Mouse (Mus musculus) stomach, postnatal 0 days (tissue): ENCODE measurements around the gene Sgsm3. TPM values are rescaled to one million over a fixed set of nuclear protein-coding genes. Genes with fewer than 3 reads are reported as not detected.

Experiments
- ATAC-seq: fragments of 200-750 bp; cut with Nextera tagmentation; 2 replicates; pipeline ENCODE4 v1.8.0; 2017; ENCODE audit not compliant: low FRiP score, low TSS enrichment
- DNase-seq: peaks from one replicate; pipeline ENCODE4 v3.0.0-alpha.2; 2016; ENCODE audit warnings: low spot score
- H3K27ac ChIP-seq: fragments of 300-500 bp; sonication (generic); replicated peaks from 2 replicates; pipeline ENCODE4 v1.5.1; 2014; ENCODE audit warnings: mild to moderate bottlenecking, control low read depth
- H3K27me3 ChIP-seq: fragments of 300-500 bp; sonication (generic); 2 replicates; pipeline ENCODE4 v1.6.1; 2014; ENCODE audit warnings: low read length; ENCODE audit not compliant: control insufficient read depth, insufficient read depth
- H3K36me3 ChIP-seq: fragments of 300-500 bp; sonication (generic); 2 replicates; pipeline ENCODE4 v1.6.1; 2014; ENCODE audit warnings: low read length, mixed read lengths; ENCODE audit not compliant: control insufficient read depth, insufficient read depth
- H3K4me1 ChIP-seq: fragments of 300-500 bp; sonication (generic); replicated peaks from 2 replicates; pipeline ENCODE4 v1.6.1; 2014; ENCODE audit warnings: antibody characterized with exemption; ENCODE audit not compliant: control insufficient read depth, insufficient read depth
- H3K4me2 ChIP-seq: fragments of 300-500 bp; sonication (generic); replicated peaks from 2 replicates; pipeline ENCODE4 v1.6.1; 2014; ENCODE audit warnings: low read depth, mild to moderate bottlenecking, control low read depth, moderate library complexity
- H3K4me3 ChIP-seq: fragments of 300-500 bp; sonication (generic); 2 replicates; pipeline ENCODE4 v1.5.1; 2014; ENCODE audit warnings: low read depth, low read length, control low read depth
- H3K9ac ChIP-seq: fragments of 300-500 bp; sonication (generic); 2 replicates; pipeline ENCODE4 v1.6.1; 2014; ENCODE audit warnings: mild to moderate bottlenecking, low read length, control low read depth, mixed read lengths
- H3K9me3 ChIP-seq: fragments of 300-500 bp; sonication (generic); 2 replicates; pipeline ENCODE4 v1.6.1; 2016; ENCODE audit warnings: low read length; ENCODE audit not compliant: control insufficient read depth
- CTCF ChIP-seq: IDR thresholded peaks from 2 replicates; pipeline ENCODE4 v1.5.1; 2016; ENCODE audit warnings: antibody characterized with exemption, low read depth, mild to moderate bottlenecking, moderate library complexity
- EP300 ChIP-seq: optimal IDR thresholded peaks from 2 replicates; pipeline ENCODE3; 2016; ENCODE audit warnings: antibody characterized with exemption
- WGBS: fragments of 180-500 bp; shearing (Covaris S2); extraction: QIAGEN DNeasy Blood & Tissue Kit; methylation state at CpG from one replicate; pipeline ENCODE4 v1.1.7; 2014; 5-methylcytosine and 5-hydroxymethylcytosine counted together
- polyA plus RNA-seq: library from polyadenylated mRNA; unstranded; fragments of >200 nt; fragmentation: Nextera tagmentation; extraction: Ambion mirVana; gene quantifications from 2 replicates; pipeline ENCODE4 v1.2.1, GENCODE M21; 2015

The Sgsm3 gene
- polyA plus RNA-seq, 1 experiment from 2014 or later, result 44.8 TPM

GRCm38 (mm10) chr15:81011523-81011922 lies 34.0 kb downstream of the Sgsm3 start:
- WGBS, result 47% methylated on average over 3 of the region's 3 CpGs
- H3K27ac ChIP-seq, result no peak overlapping the region
- no peak for TF ChIP-seq CTCF
- TF ChIP-seq EP300, result no peak
- peak; percentile 13 for DNase-seq
- H3K27me3 ChIP-seq, result no peaks in the 10 kb centered on the region
- H3K4me2 ChIP-seq, result no peak overlapping the region
- no peaks in the 10 kb centered on the region for H3K9me3 ChIP-seq
- no peak overlapping the region for H3K4me3 ChIP-seq
- ATAC-seq, result no peak
- no peak overlapping the region for H3K9ac ChIP-seq
- peaks cover 54% of the 10 kb centered on the region for H3K36me3 ChIP-seq
- H3K4me1 ChIP-seq, result no peaks in the 10 kb centered on the region

DNA sequence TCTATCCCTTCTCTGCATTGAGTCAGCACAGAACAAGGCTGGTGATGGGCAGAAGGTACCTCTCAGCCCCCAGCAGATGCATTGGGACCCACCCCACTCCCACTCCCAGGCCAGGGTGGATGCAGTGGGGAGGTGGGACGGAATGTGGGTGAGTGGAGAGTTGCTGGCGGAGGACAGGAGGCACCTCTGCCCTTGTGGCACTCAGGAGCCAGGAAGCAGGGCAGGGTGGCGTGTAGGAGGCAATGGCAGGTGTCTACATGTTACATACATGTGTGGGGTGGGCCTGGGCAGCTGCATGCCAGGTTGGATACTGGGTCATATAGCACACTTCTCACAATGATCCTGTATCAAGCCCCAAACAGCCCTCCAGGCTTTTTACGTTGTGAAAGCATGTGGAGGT lies 34.8 kb downstream of the Sgsm3 start:
- ATAC-seq (no peak), DNase-seq (no peak)
- H3K4me3 ChIP-seq, result no peak overlapping the region
- 0 out of 2 replicates have a peak overlapping the region, but pooled peaks have one; percentile 40 for H3K27ac ChIP-seq
- no peaks in the 10 kb centered on the region for H3K4me1 ChIP-seq
- 82% methylated on average over 4 of the region's 4 CpGs for WGBS
- no peak for TF ChIP-seq CTCF
- TF ChIP-seq EP300, result no peak
- no peaks in the 10 kb centered on the region for H3K9me3 ChIP-seq
- H3K27me3 ChIP-seq, result no peaks in the 10 kb centered on the region
- no peak overlapping the region for H3K4me2 ChIP-seq
- H3K9ac ChIP-seq, result no peak overlapping the region
- H3K36me3 ChIP-seq, result peaks cover 59% of the 10 kb centered on the region

DNA sequence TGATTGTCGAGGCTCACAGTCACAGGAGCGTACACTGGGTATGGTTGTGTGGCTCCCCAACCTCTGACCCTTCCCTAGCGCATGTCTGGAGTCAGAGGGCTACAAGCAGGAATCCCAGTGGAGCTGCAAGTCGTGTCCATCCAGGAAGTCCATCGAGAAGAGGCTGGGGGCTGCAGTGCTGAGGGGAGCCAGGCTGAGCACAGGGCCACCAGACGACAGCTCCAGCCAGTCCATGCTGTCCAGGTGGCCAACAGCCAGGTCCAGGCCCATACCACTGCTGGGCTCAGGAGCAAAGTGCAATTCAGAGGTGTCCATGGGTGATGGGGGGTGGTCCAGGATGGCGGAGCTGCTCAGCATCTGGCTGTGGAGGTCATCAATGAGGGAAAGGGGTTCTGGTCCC lies 35.6 kb downstream of the Sgsm3 start:
- no peak for TF ChIP-seq CTCF
- TF ChIP-seq EP300, result no peak
- Histone ChIP-seq H3K9me3 (no peaks in the 10 kb centered on the region), H3K9ac (no peak overlapping the region), H3K27me3 (no peaks in the 10 kb centered on the region), H3K4me2 (no peak overlapping the region), H3K27ac (no peak overlapping the region), H3K36me3 (peaks cover 68% of the 10 kb centered on the region), H3K4me3 (no peak overlapping the region), H3K4me1 (no peaks in the 10 kb centered on the region)
- no peak for ATAC-seq
- 91% methylated on average over 7 of the region's 7 CpGs for WGBS
- DNase-seq, result no peak

DNA sequence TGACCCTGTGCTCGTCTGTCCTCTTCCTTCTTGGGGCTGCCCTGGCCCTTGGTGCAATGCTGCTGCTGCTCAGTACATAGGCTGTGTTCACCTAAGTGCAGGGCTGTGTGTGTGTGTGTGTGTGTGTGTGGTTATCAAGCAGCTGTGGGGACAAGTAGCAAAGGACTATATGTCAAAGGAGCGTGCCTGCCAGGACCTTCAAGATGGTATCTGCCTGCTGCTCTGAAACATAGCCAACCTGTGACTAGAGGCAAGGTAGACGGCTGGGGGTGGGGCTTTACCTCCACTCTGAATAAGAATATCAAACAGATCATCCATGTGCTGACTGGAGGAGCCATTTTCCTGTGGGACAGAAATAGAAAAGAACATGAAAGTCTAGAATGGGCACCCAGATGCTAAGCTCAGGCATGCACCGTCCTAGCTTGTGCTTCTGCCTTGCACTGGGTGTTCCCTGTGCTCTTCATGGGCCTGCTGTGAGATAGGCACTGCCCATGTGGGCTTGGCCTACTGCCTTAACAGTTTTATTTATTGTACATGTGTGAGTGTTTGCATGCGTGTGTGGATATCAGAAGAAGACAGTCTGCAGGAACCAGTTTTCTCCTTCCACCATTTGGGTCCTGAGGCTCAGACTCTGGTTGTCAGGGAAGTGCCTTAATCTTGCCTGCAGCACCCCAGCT lies 37.6 kb downstream of the Sgsm3 start:
- Histone ChIP-seq H3K4me2 (no peak overlapping the region), H3K4me1 (no peaks in the 10 kb centered on the region), H3K9me3 (no peaks in the 10 kb centered on the region), H3K27ac (no peak overlapping the region; the same call in 1 of the 2 replicates), H3K27me3 (no peaks in the 10 kb centered on the region), H3K4me3 (no peak overlapping the region), H3K36me3 (peaks cover 66% of the 10 kb centered on the region), H3K9ac (no peak overlapping the region)
- DNase-seq (no peak), ATAC-seq (no peak; the same call in 1 of the 2 replicates)
- TF ChIP-seq CTCF, result no peak
- TF ChIP-seq EP300, result no peak
- 70% methylated on average over 5 of the region's 5 CpGs for WGBS

GRCm38 (mm10) chr15:81016488-81016887 lies 38.9 kb downstream of the Sgsm3 start:
- 77% methylated on average over 10 of the region's 10 CpGs for WGBS
- peaks cover 57% of the 10 kb centered on the region for H3K36me3 ChIP-seq

GRCm38 (mm10) chr15:81017308-81017707 lies 39.7 kb downstream of the Sgsm3 start:
- H3K27me3 ChIP-seq, result no peaks in the 10 kb centered on the region
- H3K4me3 ChIP-seq, result no peak overlapping the region
- no peak overlapping the region for H3K4me2 ChIP-seq
- H3K4me1 ChIP-seq, result no peaks in the 10 kb centered on the region
- no peak for ATAC-seq
- DNase-seq, result no peak
- no peak for TF ChIP-seq CTCF
- no peak for TF ChIP-seq EP300
- 77% methylated on average over 7 of the region's 7 CpGs for WGBS
- H3K9me3 ChIP-seq, result no peaks in the 10 kb centered on the region
- H3K27ac ChIP-seq, result no peak overlapping the region
- peaks cover 53% of the 10 kb centered on the region for H3K36me3 ChIP-seq
- H3K9ac ChIP-seq, result no peak overlapping the region

More at GRCm38 (mm10) chr15:81016488-81016887, 38.9 kb downstream of the Sgsm3 start:
- Histone ChIP-seq H3K9me3 (no peaks in the 10 kb centered on the region), H3K4me2 (no peak overlapping the region), H3K9ac (no peak overlapping the region), H3K27me3 (no peaks in the 10 kb centered on the region), H3K27ac (no peak overlapping the region), H3K4me3 (no peak overlapping the region), H3K4me1 (no peaks in the 10 kb centered on the region)
- ATAC-seq (no peak), DNase-seq (no peak)
- no peak for TF ChIP-seq EP300
